Mouse (Mus musculus): ENCODE results near the gene Tuba3b. TPM values are rescaled to one million over a fixed set of nuclear protein-coding genes. Genes with fewer than 3 reads are reported as not detected.

Tuba3b gene
- polyA plus RNA-seq, 1 experiment from 2014 or later: not detected

DNA sequence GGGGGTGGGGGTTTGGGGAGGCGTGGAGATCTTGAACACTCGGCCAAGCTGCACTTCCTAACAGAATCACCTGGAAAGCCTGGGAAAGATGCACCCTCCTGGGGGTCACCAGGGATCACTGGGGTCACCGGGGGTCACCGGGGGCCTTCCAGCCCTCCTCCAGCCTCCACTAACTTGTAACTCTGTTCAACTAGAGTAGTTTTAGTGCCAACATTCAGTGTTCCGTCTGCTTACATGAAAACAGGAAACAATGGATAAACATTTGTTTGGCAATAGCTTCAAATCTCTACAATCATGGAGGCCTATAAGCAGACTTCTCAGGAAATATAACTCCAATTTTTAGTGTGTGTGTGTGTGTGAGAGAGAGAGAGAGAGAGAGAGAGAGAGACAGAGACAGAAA, 37.4 kb downstream of the Tuba3b start:
- no peak overlapping the region for H3K4me3 ChIP-seq
- H3K4me2 ChIP-seq (replicated peaks): no peak overlapping the region
- WGBS: 72% methylated on average over 5 of the region's 5 CpGs
- no peaks in the 10 kb centered on the region for H3K27me3 ChIP-seq
- no peaks in the 10 kb centered on the region for H3K36me3 ChIP-seq
- H3K27ac ChIP-seq: no peak overlapping the region
- ATAC-seq (ENCODE audit: insufficient number of reproducible peaks, insufficient read depth, low FRiP score, low TSS enrichment): no peak
- no peak overlapping the region for H3K9ac ChIP-seq
- H3K4me1 ChIP-seq: no peaks in the 10 kb centered on the region
- no peaks in the 10 kb centered on the region for H3K9me3 ChIP-seq

DNA sequence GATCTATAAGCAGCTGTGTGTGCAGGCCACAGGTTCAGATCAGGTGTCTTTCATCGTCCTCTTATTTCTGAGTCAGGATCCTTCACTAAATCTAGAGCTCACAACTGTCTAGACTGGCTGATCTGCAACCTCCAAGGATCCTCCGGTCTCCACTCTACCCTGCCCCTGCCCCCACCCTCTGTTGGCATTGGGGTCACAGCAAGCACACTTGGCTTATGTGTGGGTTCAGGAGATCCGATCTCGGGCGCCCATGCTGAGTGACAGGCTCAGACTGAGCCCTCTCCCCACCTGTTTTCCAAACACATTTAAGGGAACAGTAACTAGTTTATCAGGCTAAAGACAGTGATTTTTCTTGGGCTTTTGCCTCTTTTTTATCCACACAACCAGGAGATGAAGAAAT, 38.1 kb downstream of the Tuba3b start:
- Histone ChIP-seq H3K4me2 (replicated peaks) (no peak overlapping the region), H3K4me1 (no peaks in the 10 kb centered on the region), H3K9me3 (no peaks in the 10 kb centered on the region), H3K27ac (no peak overlapping the region), H3K27me3 (no peaks in the 10 kb centered on the region), H3K4me3 (no peak overlapping the region), H3K9ac (no peak overlapping the region), H3K36me3 (no peaks in the 10 kb centered on the region)
- 80% methylated on average over 5 of the region's 5 CpGs for WGBS
- no peak for ATAC-seq (ENCODE audit: insufficient number of reproducible peaks, insufficient read depth, low FRiP score, low TSS enrichment)

DNA sequence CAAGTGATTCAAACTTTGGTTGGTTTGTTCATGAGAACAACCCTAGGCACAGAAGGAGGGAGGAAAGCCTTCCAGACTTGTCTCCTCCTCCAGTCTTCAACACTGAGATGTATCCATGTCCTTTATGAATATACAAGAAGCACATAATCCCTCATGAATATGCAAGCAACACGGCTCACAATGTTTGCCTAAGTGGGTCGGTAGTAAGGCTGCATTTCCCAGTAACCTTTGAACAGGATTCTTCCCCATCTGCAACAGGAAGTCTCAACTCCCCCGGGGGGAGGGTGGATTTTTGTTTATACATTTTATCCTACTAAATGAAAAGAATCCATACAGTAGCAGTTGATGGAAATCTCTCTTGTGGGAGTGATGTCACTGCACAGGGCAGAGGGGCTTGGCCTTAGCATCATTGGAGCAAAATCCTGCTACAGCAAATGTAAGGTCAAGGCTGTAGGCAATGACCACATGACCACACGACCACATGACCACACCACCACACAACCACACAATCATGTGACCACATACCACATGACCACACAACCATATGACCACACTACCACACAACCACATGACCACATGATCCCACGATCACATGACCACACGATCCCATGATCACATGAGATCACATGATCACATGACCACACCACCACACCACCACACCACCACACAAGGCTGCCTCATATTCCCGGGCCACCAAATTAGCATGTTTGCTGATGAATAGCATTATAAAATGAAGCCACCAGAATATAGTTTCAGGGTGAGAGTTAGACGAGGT, 38.7 kb downstream of the Tuba3b start:
- H3K4me3 ChIP-seq: no peak overlapping the region
- no peak overlapping the region for H3K9ac ChIP-seq
- no peak for ATAC-seq (ENCODE audit: insufficient number of reproducible peaks, insufficient read depth, low FRiP score, low TSS enrichment)

DNA sequence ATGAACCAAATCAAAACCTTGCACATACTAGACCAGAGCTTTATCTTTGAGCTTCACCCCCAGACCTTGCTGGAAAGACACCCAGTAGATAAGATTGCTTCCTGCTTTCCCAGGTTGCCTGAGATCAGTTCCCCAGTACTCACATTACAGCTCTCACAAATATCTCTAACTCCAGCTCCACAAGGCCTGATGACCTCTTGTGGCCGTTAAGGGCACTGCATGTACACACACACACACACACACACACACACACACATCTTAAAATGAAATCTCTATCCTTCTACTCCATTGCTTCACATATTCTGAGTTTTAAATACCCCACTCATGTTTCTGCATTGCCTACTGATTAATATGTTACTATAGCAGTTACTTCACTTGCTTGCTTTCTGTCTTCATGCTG, 40.1 kb downstream of the Tuba3b start:
- H3K9me3 ChIP-seq: no peaks in the 10 kb centered on the region
- H3K27ac ChIP-seq: no peak overlapping the region
- H3K4me3 ChIP-seq: no peak overlapping the region
- no peaks in the 10 kb centered on the region for H3K36me3 ChIP-seq
- H3K4me2 ChIP-seq (replicated peaks): no peak overlapping the region
- H3K9ac ChIP-seq: no peak overlapping the region
- 76% methylated on average over 1 of the region's 1 CpGs for WGBS
- no peaks in the 10 kb centered on the region for H3K4me1 ChIP-seq
- H3K27me3 ChIP-seq: no peaks in the 10 kb centered on the region
- no peak for ATAC-seq (ENCODE audit: insufficient number of reproducible peaks, insufficient read depth, low FRiP score, low TSS enrichment)

More for the DNA sequence above, 38.7 kb downstream of the Tuba3b start:
- no peaks in the 10 kb centered on the region for H3K36me3 ChIP-seq
- 81% methylated on average over 8 of the region's 8 CpGs for WGBS
- H3K27ac ChIP-seq: no peak overlapping the region
- H3K27me3 ChIP-seq: no peaks in the 10 kb centered on the region
- H3K9me3 ChIP-seq: no peaks in the 10 kb centered on the region
- no peak overlapping the region for H3K4me2 ChIP-seq (replicated peaks)
- H3K4me1 ChIP-seq: no peaks in the 10 kb centered on the region

DNA sequence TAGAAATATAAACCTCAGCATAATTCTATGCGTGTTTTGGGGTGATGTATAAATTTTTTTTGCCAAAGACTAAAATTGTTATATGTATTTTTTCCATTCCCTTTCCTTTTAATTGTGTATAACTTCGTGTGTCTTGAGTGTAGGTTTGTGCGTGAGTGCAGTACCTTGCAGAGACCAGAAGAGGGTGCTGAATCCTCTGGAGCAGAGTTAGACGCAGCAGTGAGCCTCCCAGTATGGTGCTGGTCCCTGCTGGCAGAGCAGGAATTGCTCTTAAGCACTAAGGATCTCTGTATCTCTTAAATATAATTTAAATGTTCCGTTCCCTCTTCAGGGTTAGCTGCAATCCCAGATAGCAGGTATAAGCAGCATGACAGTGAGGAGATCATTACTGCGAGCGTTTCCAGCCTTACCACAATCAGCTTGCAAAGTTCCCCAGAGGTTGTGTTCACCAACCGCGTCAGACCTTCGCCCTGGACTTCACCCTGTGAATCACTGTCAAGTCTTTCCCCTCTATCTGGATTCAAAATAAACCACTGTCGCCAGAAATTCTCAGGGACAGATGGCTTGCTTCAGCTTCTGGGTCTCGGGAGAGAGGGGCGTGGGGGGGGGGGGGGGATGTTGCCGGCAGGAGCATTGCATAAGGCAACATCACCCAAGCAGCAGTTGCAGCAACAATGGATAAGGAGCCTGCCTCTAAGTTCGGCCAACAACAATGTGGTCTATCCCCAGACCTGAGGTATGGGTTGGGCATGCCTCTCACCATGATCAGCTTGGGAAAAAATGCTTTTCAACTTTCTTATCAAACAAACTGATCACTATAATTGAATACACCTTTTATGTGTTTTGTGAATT, 41.4 kb downstream of the Tuba3b start:
- no peak for ATAC-seq (ENCODE audit: insufficient number of reproducible peaks, insufficient read depth, low FRiP score, low TSS enrichment)
- Histone ChIP-seq H3K4me3 (no peak overlapping the region), H3K36me3 (no peaks in the 10 kb centered on the region), H3K9ac (no peak overlapping the region), H3K27me3 (no peaks in the 10 kb centered on the region), H3K9me3 (no peaks in the 10 kb centered on the region), H3K4me1 (no peaks in the 10 kb centered on the region), H3K27ac (no peak overlapping the region), H3K4me2 (replicated peaks) (no peak overlapping the region)
- 81% methylated on average over 15 of the region's 15 CpGs for WGBS

DNA sequence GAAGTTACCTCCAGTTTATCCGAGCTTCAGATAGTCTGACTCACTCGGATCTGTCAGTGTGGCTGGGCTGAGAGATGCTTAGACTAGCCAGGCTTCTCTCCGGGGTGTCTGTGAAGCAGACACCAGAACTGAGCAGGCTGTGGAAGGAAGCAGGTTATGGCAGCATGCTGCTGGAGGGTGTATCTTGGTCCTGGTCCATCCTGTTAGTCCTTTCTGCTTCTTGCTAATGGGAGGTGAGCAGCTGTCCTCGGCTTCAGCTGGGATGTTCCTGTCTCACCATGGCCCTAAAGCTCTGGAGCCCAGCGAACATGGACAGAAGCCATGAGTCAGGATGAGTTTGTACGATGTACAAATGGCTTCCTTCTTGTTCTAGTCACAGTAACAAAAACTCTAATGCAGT, 43.6 kb downstream of the Tuba3b start:
- ATAC-seq (ENCODE audit: insufficient number of reproducible peaks, insufficient read depth, low FRiP score, low TSS enrichment): no peak
- 73% methylated on average over 6 of the region's 6 CpGs for WGBS
- H3K9me3 ChIP-seq: no peaks in the 10 kb centered on the region

DNA sequence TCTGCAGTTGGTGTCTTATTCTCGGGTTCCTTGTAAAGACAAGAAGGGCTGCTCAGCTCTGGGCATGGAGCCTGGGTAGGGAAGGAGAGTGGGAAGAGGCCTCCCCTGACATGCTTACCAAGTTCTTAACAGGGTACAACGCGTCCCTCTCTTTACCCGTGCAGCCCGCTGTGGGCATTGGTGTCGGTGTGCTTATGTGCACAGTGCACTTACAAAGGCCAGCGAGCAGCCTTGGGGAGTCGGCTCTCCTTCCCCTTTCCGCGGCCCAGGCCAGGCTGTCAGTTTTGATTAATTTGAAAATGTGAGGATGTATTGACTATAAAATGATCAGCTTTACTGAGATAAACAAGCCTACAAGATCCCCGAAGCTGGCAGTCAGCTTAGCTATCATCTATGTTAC, 45.4 kb downstream of the Tuba3b start:
- ATAC-seq (ENCODE audit: insufficient number of reproducible peaks, insufficient read depth, low FRiP score, low TSS enrichment): no peak
- Histone ChIP-seq H3K4me3 (no peak overlapping the region), H3K9me3 (no peaks in the 10 kb centered on the region), H3K4me1 (0 out of 2 replicates have a peak, but pooled peaks cover 7% of the 10 kb centered on the region), H3K36me3 (no peaks in the 10 kb centered on the region), H3K4me2 (replicated peaks) (no peak overlapping the region), H3K27ac (no peak overlapping the region), H3K27me3 (no peaks in the 10 kb centered on the region), H3K9ac (no peak overlapping the region)
- 72% methylated on average over 11 of the region's 11 CpGs for WGBS

More for the DNA sequence above, 43.6 kb downstream of the Tuba3b start:
- Histone ChIP-seq H3K9ac (no peak overlapping the region), H3K4me3 (no peak overlapping the region), H3K4me2 (replicated peaks) (no peak overlapping the region), H3K27me3 (no peaks in the 10 kb centered on the region), H3K36me3 (no peaks in the 10 kb centered on the region), H3K4me1 (0 out of 2 replicates have a peak, but pooled peaks cover 4% of the 10 kb centered on the region), H3K27ac (no peak overlapping the region)

DNA sequence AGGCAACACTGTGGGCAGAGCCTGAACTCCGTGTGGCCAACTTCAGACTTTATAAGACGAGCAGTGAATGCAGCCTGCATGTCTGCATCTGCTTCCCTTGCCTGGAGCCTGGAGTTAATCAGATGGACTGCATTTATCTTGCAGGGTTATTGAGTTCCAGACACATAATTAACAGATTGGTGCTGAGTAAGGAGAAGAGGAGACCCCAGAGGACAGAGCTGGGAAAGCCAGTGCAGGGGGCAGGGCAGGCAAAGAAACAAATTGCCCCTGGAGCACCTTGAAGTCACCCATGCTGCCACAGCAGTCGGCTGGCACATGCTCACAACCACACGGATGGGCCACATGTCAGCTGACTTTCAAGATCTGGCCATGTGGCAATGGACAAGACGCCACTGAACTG, 48.7 kb downstream of the Tuba3b start:
- Histone ChIP-seq H3K36me3 (no peaks in the 10 kb centered on the region), H3K9me3 (no peaks in the 10 kb centered on the region), H3K9ac (no peak overlapping the region), H3K4me3 (no peak overlapping the region), H3K4me1 (0 out of 2 replicates have a peak, but pooled peaks cover 7% of the 10 kb centered on the region), H3K27me3 (no peaks in the 10 kb centered on the region), H3K4me2 (replicated peaks) (no peak overlapping the region), H3K27ac (no peak overlapping the region)
- 51% methylated on average over 5 of the region's 5 CpGs for WGBS
- no peak for ATAC-seq (ENCODE audit: insufficient number of reproducible peaks, insufficient read depth, low FRiP score, low TSS enrichment)

DNA sequence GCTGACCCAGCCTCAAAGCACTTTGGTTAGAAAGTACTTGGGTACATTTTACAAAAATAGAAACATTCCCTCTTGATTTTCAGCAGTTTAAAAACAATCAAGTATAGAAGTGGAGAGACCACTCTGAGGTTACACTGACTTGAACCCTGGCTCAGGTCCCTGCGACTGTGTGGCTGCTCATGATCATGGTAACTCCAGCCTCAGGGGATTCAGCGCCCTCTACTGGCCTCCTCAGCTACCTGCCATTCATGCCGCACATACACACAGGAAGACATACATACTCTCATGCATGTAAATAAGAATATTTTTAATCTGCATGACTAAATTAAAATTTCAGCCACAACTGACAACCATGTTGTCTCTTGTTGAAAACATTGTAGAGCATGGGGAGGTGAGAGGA, 50.2 kb downstream of the Tuba3b start:
- Histone ChIP-seq H3K9ac (no peak overlapping the region), H3K4me1 (0 out of 2 replicates have a peak, but pooled peaks cover 7% of the 10 kb centered on the region), H3K27ac (no peak overlapping the region), H3K27me3 (no peaks in the 10 kb centered on the region), H3K9me3 (no peaks in the 10 kb centered on the region), H3K36me3 (no peaks in the 10 kb centered on the region), H3K4me3 (no peak overlapping the region), H3K4me2 (replicated peaks) (no peak overlapping the region)
- 90% methylated on average over 3 of the region's 3 CpGs for whole genome bisulfite sequencing
- no peak for ATAC-seq (ENCODE audit: insufficient number of reproducible peaks, insufficient read depth, low FRiP score, low TSS enrichment)

DNA sequence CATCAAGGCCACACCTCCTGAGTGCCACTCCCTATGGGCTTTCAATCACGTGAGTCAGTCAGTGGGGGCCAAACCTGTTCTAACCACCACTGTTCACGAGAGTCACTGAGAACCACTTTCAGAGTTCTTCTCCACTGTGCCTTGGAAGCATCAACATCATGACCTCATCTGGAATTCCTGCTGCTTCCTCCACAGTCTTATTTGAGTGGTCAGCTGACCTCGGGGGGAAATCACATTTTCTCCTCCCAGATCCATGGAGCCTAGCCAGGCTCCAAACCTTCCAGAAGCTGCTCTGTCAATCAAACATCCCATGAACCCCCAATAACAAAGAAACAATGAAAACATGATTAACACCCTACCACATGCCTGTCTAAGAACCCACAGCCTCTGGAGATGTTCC, 52.1 kb downstream of the Tuba3b start:
- 0 out of 2 replicates have a peak, but pooled peaks cover 7% of the 10 kb centered on the region for H3K4me1 ChIP-seq
- no peak overlapping the region for H3K27ac ChIP-seq
- no peaks in the 10 kb centered on the region for H3K9me3 ChIP-seq
- WGBS: 74% methylated on average over 3 of the region's 3 CpGs
- no peaks in the 10 kb centered on the region for H3K36me3 ChIP-seq
- no peak overlapping the region for H3K9ac ChIP-seq
- no peak for ATAC-seq (ENCODE audit: insufficient number of reproducible peaks, insufficient read depth, low FRiP score, low TSS enrichment)
- H3K4me3 ChIP-seq: no peak overlapping the region
- no peak overlapping the region for H3K4me2 ChIP-seq (replicated peaks)
- H3K27me3 ChIP-seq: no peaks in the 10 kb centered on the region

DNA sequence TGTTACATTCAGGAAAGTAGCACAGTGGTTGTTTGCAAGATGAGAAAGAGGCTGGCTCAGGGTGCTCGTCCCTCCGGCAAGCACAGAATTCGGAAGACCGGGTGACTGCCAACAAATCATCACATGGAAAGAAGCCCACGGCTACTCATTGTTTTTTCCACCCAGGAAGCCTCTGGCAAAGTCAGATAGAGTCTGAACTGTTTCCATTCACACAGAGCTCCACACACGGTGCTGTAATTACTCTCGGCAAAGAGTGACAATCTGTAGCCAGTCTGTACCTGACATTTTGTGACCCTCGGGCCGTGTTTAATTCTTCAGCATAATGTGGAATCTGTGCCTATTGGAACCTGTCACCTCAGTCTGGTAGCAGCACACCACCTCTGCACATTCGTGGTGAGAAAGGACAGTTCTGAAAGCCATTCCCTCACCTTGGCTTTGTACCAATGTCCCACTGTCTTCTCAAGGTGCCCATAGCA, 54.1 kb downstream of the Tuba3b start:
- H3K9ac ChIP-seq: no peak overlapping the region
- ATAC-seq (ENCODE audit: insufficient number of reproducible peaks, insufficient read depth, low FRiP score, low TSS enrichment): no peak

More for the DNA sequence above, 54.1 kb downstream of the Tuba3b start:
- no peaks in the 10 kb centered on the region for H3K36me3 ChIP-seq
- no peaks in the 10 kb centered on the region for H3K4me1 ChIP-seq
- H3K4me3 ChIP-seq: no peak overlapping the region
- no peak overlapping the region for H3K27ac ChIP-seq
- H3K9me3 ChIP-seq: no peaks in the 10 kb centered on the region
- no peaks in the 10 kb centered on the region for H3K27me3 ChIP-seq
- no peak overlapping the region for H3K4me2 ChIP-seq (replicated peaks)
- WGBS: 55% methylated on average over 10 of the region's 10 CpGs
